Mouse (Mus musculus) forebrain, embryonic 16.5 days (tissue): ENCODE data around the gene Nr0b1. TPM values are rescaled to one million over a fixed set of nuclear protein-coding genes. Genes with fewer than 3 reads are reported as not detected.

ENCODE experiments used
- ATAC-seq: fragments of 200-750 bp; cut with Nextera tagmentation; 2 replicates; pipeline ENCODE4 v1.8.0; 2017; ENCODE audit warnings: mild to moderate bottlenecking, moderate library complexity
- H3K27ac ChIP-seq: fragments of 300-500 bp; sonication (generic); 2 replicates; pipeline ENCODE4 v1.5.1; 2014; ENCODE audit warnings: low read length, control low read depth
- H3K27me3 ChIP-seq: fragments of 300-500 bp; sonication (generic); replicated peaks from 2 replicates; pipeline ENCODE4 v1.6.1; 2014; ENCODE audit warnings: low read length; ENCODE audit not compliant: control insufficient read depth, insufficient read depth
- H3K36me3 ChIP-seq: fragments of 300-500 bp; sonication (generic); 2 replicates; pipeline ENCODE4 v1.6.1; 2014; ENCODE audit not compliant: control insufficient read depth, insufficient read depth
- H3K4me1 ChIP-seq: fragments of 300-500 bp; sonication (generic); replicated peaks from 2 replicates; pipeline ENCODE4 v1.6.1; 2014; ENCODE audit warnings: low read length; ENCODE audit not compliant: control insufficient read depth, insufficient read depth
- H3K4me2 ChIP-seq: fragments of 300-500 bp; sonication (generic); 2 replicates; pipeline ENCODE4 v1.6.1; 2014; ENCODE audit warnings: mild to moderate bottlenecking, low read length, control low read depth
- H3K4me3 ChIP-seq: fragments of 300-500 bp; sonication (generic); replicated peaks from 2 replicates; pipeline ENCODE4 v1.5.1; 2014; ENCODE audit warnings: mild to moderate bottlenecking, low read length, control low read depth
- H3K9ac ChIP-seq: fragments of 300-500 bp; sonication (generic); replicated peaks from 2 replicates; pipeline ENCODE4 v1.6.1; 2014; ENCODE audit warnings: low read depth, low read length, control low read depth
- H3K9me3 ChIP-seq: fragments of 300-500 bp; sonication (generic); 2 replicates; pipeline ENCODE4 v1.6.1; 2016; ENCODE audit warnings: low read length; ENCODE audit not compliant: control insufficient read depth
- WGBS: fragments of 180-500 bp; shearing (Covaris S2); extraction: QIAGEN DNeasy Blood & Tissue Kit; methylation state at CpG from one replicate; pipeline ENCODE4 v1.1.7; 2014; 5-methylcytosine and 5-hydroxymethylcytosine counted together
- polyA plus RNA-seq: library from polyadenylated mRNA; unstranded; fragments of >200 nt; fragmentation: Nextera tagmentation; extraction: Ambion mirVana; gene quantifications from 2 replicates; pipeline ENCODE4 v1.2.1, GENCODE M21; 2015

The Nr0b1 gene
- polyA plus RNA-seq, result 0.70 and 1.1 TPM in 2 replicates

DNA sequence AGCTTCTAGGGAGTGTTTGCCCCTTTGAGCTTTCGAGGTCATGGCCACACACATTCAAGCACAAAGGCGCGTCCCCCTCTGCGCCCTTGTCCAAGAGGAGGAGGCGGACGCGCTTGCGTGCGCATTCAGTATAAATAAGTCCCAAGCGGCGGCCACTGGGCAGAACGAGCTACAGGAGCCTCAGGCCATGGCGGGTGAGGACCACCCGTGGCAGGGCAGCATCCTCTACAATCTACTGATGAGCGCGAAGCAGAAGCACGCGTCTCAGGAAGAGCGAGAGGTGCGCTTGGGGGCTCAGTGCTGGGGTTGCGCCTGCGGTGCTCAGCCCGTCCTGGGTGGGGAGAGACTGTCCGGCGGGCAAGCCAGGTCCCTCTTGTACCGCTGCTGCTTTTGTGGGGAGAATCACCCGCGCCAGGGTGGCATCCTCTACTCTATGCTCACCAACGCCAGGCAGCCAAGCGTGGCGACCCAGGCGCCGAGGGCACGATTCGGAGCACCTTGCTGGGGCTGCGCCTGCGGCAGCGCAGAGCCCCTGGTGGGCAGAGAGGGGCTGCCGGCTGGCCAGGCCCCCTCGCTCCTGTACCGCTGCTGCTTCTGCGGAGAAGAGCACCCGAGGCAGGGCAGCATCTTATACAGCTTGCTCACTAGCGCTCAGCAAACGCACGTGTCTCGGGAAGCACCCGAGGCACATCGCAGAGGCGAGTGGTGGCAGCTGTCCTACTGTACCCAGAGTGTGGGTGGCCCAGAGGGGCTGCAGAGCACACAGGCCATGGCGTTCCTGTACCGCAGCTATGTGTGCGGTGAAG, at the start of gene Nr0b1:
Nr0b1 (plus strand) TSS at position 151 of the 806 bp plus-strand sequence.
- ATAC-seq, result peak; percentile 85
- no peaks in the 10 kb centered on the region for H3K36me3 ChIP-seq
- peak within 1 kb of the TSS; percentile 69 for H3K4me2 ChIP-seq
- WGBS, result 22% methylated on average over 48 of the region's 53 CpGs
- no peaks in the 10 kb centered on the region for H3K9me3 ChIP-seq
- no peak within 1 kb of the TSS for H3K27ac ChIP-seq
- H3K4me3 ChIP-seq, result peak within 1 kb of the TSS; percentile 46
- no peaks in the 10 kb centered on the region for H3K4me1 ChIP-seq
- H3K9ac ChIP-seq, result peak within 1 kb of the TSS; percentile 51
- H3K27me3 ChIP-seq, result peaks cover 2% of the 10 kb centered on the region; the same call in 1 of the 2 replicates

DNA sequence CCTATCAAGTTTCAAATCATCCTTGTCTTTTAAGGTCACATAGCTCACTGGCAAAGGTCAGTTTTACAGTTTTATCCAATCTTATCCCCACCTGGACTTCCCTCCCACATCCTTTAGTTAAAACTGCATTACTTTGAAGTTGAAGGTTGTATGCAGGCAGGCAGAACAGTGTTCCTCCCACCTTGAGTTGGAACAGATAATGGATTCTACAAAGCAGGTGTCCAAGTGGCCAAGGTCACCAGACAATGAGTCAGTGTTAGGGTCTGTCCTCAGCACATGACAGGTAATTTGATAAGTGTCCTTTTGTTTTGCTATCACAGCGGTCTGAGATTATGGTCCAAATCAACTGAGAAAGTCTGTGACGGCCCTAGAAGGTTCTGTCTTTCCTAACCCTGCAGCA, 4.3 kb upstream of the Nr0b1 start:
- Histone ChIP-seq H3K4me2 (no peak overlapping the region), H3K4me3 (no peak overlapping the region), H3K4me1 (no peaks in the 10 kb centered on the region), H3K27ac (no peak overlapping the region), H3K9me3 (no peaks in the 10 kb centered on the region), H3K36me3 (no peaks in the 10 kb centered on the region), H3K9ac (no peak overlapping the region), H3K27me3 (peaks cover 2% of the 10 kb centered on the region; the same call in 1 of the 2 replicates)
- 77% methylated on average over 2 of the region's 2 CpGs for WGBS
- ATAC-seq, result no peak

DNA sequence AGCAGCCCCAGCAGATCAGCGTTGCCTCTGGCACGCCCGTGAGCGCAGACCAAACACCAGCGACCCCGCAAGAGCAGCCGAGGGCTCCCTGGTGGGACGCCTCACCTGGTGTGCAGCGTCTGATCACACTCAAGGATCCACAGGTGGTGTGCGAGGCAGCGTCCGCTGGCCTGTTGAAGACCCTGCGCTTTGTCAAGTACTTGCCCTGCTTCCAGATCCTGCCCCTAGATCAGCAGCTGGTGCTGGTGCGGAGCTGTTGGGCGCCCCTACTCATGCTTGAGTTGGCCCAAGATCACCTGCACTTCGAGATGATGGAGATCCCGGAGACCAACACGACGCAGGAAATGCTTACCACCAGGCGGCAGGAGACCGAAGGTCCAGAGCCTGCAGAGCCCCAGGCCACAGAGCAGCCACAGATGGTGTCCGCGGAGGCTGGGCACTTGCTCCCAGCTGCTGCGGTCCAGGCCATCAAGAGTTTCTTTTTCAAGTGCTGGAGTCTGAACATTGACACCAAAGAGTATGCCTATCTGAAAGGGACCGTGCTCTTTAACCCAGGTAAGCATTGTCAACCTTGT, 943 bp downstream of the Nr0b1 start:
- Histone ChIP-seq H3K9me3 (no peaks in the 10 kb centered on the region), H3K36me3 (no peaks in the 10 kb centered on the region), H3K9ac (peak overlapping the region; percentile 51), H3K4me3 (peak overlapping the region; percentile 46), H3K4me1 (no peaks in the 10 kb centered on the region), H3K27me3 (peaks cover 2% of the 10 kb centered on the region; the same call in 1 of the 2 replicates), H3K4me2 (peak overlapping the region; percentile 69), H3K27ac (no peak overlapping the region)
- 35% methylated on average over 25 of the region's 25 CpGs for WGBS
- ATAC-seq, result no peak

DNA sequence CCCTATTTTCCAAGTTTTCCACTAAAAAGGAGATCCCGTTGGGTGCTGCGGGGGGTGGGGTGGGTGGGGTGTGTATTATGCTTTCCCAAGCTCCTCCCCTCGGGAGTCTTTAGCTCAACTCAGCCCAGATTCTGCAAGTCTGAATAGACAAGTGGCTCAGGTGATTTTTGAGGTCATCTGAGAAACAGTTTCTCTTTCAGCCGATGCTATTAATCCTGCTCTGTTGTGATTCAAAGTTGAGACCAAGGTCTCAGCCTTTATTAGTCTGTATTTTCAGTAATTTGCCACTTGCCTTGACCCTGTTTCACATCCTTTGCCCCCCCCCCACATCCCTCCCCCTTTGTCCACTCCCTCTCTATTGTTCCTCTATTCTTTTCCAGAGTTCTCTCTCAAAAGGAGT, 1.8 kb downstream of the Nr0b1 start:
- peaks cover 2% of the 10 kb centered on the region; the same call in 1 of the 2 replicates for H3K27me3 ChIP-seq

GRCm38 (mm10) chrX:86237246-86237645, 45.7 kb downstream of the Nr0b1 start:
- no peak overlapping the region for H3K9ac ChIP-seq
- no peak overlapping the region for H3K4me3 ChIP-seq
- no peak overlapping the region for H3K4me2 ChIP-seq
- no peaks in the 10 kb centered on the region for H3K36me3 ChIP-seq
- H3K27ac ChIP-seq, result no peak overlapping the region
- no CpG with 5 or more reads among the region's 1 CpGs for WGBS
- no peaks in the 10 kb centered on the region for H3K9me3 ChIP-seq
- H3K4me1 ChIP-seq, result no peaks in the 10 kb centered on the region
- no peaks in the 10 kb centered on the region for H3K27me3 ChIP-seq
- no peak for ATAC-seq

More for the DNA sequence above, 1.8 kb downstream of the Nr0b1 start:
- WGBS, result 21% methylated on average over 4 of the region's 4 CpGs
- H3K36me3 ChIP-seq, result no peaks in the 10 kb centered on the region
- ATAC-seq, result no peak
- no peaks in the 10 kb centered on the region for H3K9me3 ChIP-seq
- no peak overlapping the region for H3K4me2 ChIP-seq
- no peak overlapping the region for H3K4me3 ChIP-seq
- H3K4me1 ChIP-seq, result no peaks in the 10 kb centered on the region
- H3K27ac ChIP-seq, result no peak overlapping the region
- H3K9ac ChIP-seq, result no peak overlapping the region

Other genes with a start within 250 kb of the Nr0b1 start
- not detected in 2 replicates for gene Samt3, start 147.6 kb upstream of the Nr0b1 start, polyA plus RNA-seq
- gene Mageb4, start 113.3 kb downstream of the Nr0b1 start, polyA plus RNA-seq, result not detected in 2 replicates